Mouse (Mus musculus) heart, embryonic 15.5 days (tissue): ENCODE measurements around the gene Pigw. TPM values are rescaled to one million over a fixed set of nuclear protein-coding genes. Genes with fewer than 3 reads are reported as not detected.
A peak's percentile ranks its signal among the peaks of the same experiment; 100 is the strongest.

Source experiments
- ATAC-seq: fragments of 200-750 bp; cut with Nextera tagmentation; replicated peaks from 2 replicates; pipeline ENCODE4 v1.8.0; 2017; ENCODE audit warnings: low read depth, moderate TSS enrichment; ENCODE audit not compliant: insufficient number of reproducible peaks, insufficient read depth, low FRiP score
- H3K27ac ChIP-seq: fragments of 300-500 bp; sonication (generic); 2 replicates; pipeline ENCODE4 v1.5.1; 2015; ENCODE audit warnings: mild to moderate bottlenecking, inconsistent platforms
- H3K27me3 ChIP-seq: fragments of 300-500 bp; sonication (generic); 2 replicates; pipeline ENCODE4 v1.6.1; 2015; ENCODE audit warnings: inconsistent platforms
- H3K36me3 ChIP-seq: fragments of 300-500 bp; sonication (generic); 2 replicates; pipeline ENCODE4 v1.6.1; 2015; ENCODE audit warnings: mild to moderate bottlenecking, inconsistent platforms
- H3K4me1 ChIP-seq: fragments of 300-500 bp; sonication (generic); replicated peaks from 2 replicates; pipeline ENCODE4 v1.6.1; 2015; ENCODE audit warnings: inconsistent platforms
- H3K4me2 ChIP-seq: fragments of 300-500 bp; sonication (generic); 2 replicates; pipeline ENCODE4 v1.6.1; 2015; ENCODE audit warnings: inconsistent platforms, mild to moderate bottlenecking, moderate library complexity
- H3K4me3 ChIP-seq: fragments of 300-500 bp; sonication (generic); 2 replicates; pipeline ENCODE4 v1.5.1; 2015; ENCODE audit warnings: mild to moderate bottlenecking, inconsistent platforms
- H3K9ac ChIP-seq: fragments of 300-500 bp; sonication (generic); 2 replicates; pipeline ENCODE4 v1.6.1; 2015; ENCODE audit warnings: mild to moderate bottlenecking, inconsistent platforms
- H3K9me3 ChIP-seq: fragments of 300-500 bp; sonication (generic); replicated peaks from 2 replicates; pipeline ENCODE4 v1.6.1; 2016; ENCODE audit warnings: inconsistent platforms
- WGBS: fragments of 180-500 bp; shearing (Covaris S2); methylation state at CpG from one replicate; pipeline ENCODE4 v1.1.7; 2015; ENCODE audit warnings: mixed read lengths; 5-methylcytosine and 5-hydroxymethylcytosine counted together
- polyA plus RNA-seq: library from polyadenylated mRNA; unstranded; fragments of >200 nt; fragmentation: Nextera tagmentation; extraction: Ambion mirVana; gene quantifications from 2 replicates; pipeline ENCODE4 v1.2.1, GENCODE M21; 2015

Pigw gene
- polyA plus RNA-seq, 1 experiment from 2014 or later, result 2.4 TPM

GRCm38 (mm10) chr11:84904597-84905144 is 24.6 kb upstream of the Pigw start:
- Histone ChIP-seq H3K4me3 (no peak overlapping the region), H3K9ac (no peak overlapping the region), H3K4me2 (no peak overlapping the region)

DNA sequence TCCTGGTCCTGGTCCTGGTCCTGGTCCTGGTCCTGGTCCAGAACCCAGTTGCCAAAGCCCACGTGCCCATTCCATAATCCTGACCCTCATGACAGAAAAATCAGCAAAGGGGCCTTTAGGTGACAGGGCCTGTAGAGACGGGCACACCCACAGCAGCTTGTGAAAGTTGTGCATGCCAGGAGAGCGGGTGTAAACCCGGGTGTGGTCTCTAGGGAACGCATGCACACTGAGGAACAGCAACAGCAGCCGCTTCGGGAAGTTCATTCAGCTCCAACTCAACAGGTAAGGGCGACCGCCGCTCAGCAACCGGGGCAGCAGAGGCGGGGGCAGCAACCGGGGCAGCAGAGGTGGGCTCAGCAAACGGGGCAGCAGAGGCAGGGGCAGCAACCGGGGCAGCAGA is 13.0 kb upstream of the Pigw start:
- Histone ChIP-seq H3K27me3 (no peaks in the 10 kb centered on the region), H3K9ac (no peak overlapping the region), H3K36me3 (peaks cover 61% of the 10 kb centered on the region), H3K4me3 (no peak overlapping the region), H3K4me1 (no peaks in the 10 kb centered on the region), H3K4me2 (no peak overlapping the region), H3K9me3 (no peaks in the 10 kb centered on the region), H3K27ac (no peak overlapping the region)
- 86% methylated on average over 15 of the region's 15 CpGs for WGBS
- ATAC-seq, result no peak

More at GRCm38 (mm10) chr11:84904597-84905144, 24.6 kb upstream of the Pigw start:
- 81% methylated on average over 9 of the region's 9 CpGs for WGBS
- no peak overlapping the region for H3K27ac ChIP-seq
- peaks cover 90% of the 10 kb centered on the region for H3K36me3 ChIP-seq
- H3K4me1 ChIP-seq, result no peaks in the 10 kb centered on the region
- H3K9me3 ChIP-seq, result no peaks in the 10 kb centered on the region
- ATAC-seq, result no peak
- H3K27me3 ChIP-seq, result no peaks in the 10 kb centered on the region

DNA sequence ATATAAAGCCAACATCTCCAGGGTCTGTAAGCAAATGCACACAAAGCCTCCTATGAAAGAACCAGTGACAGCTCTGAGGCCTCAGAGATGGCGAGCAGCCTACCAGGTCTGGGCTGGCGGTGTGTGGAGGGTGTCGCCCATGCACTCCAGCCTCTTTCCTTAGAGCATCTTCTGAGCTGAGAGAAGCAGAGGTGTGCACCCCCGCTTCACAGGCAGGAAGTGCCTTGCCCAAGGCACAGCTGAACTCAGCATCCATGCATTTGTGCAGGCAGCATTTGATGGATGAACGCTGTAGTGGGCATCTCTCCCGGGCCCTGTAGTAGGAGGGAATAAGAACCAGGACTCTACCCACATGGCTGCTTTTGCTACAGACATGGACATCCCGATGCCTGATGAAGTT is 11.6 kb upstream of the Pigw start:
- no peak for ATAC-seq
- no peaks in the 10 kb centered on the region for H3K4me1 ChIP-seq
- 86% methylated on average over 7 of the region's 7 CpGs for WGBS
- no peaks in the 10 kb centered on the region for H3K9me3 ChIP-seq
- H3K4me2 ChIP-seq, result no peak overlapping the region
- no peak overlapping the region for H3K4me3 ChIP-seq
- H3K27ac ChIP-seq, result no peak overlapping the region
- peaks cover 57% of the 10 kb centered on the region for H3K36me3 ChIP-seq
- no peaks in the 10 kb centered on the region for H3K27me3 ChIP-seq
- H3K9ac ChIP-seq, result no peak overlapping the region

DNA sequence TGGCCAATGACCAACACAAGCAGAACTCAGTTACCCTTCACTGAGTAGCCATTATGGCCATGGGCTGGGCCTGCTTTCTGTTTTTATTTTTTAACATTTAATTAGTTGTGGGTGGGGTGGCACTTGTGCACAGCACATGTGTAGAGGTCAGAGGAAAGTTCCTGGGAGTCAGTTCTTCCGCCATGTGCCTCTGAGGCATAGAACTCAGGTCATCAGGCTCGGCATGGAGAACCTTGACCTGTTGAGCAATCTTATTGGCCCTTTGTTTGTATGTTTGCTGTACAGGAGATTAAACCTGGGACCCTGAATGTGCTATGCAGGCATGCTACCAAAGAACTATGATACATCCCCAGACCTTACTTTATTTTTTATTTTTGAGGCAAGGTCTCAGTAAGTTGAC is 9.4 kb upstream of the Pigw start:
- no peak for ATAC-seq
- peaks cover 64% of the 10 kb centered on the region for H3K36me3 ChIP-seq
- no peaks in the 10 kb centered on the region for H3K27me3 ChIP-seq
- no peak overlapping the region for H3K27ac ChIP-seq
- no peak overlapping the region for H3K4me2 ChIP-seq
- H3K9ac ChIP-seq, result no peak overlapping the region
- H3K4me1 ChIP-seq, result no peaks in the 10 kb centered on the region
- 89% methylated on average over 2 of the region's 2 CpGs for WGBS
- H3K9me3 ChIP-seq, result no peaks in the 10 kb centered on the region
- no peak overlapping the region for H3K4me3 ChIP-seq

- Histone ChIP-seq H3K4me2 (no peak overlapping the region), H3K27me3 (no peaks in the 10 kb centered on the region), H3K27ac (no peak overlapping the region), H3K9me3 (no peaks in the 10 kb centered on the region), H3K4me1 (no peaks in the 10 kb centered on the region), H3K4me3 (no peak overlapping the region), H3K36me3 (peaks cover 69% of the 10 kb centered on the region), H3K9ac (no peak overlapping the region)
- WGBS, result 97% methylated on average over 8 of the region's 8 CpGs
- no peak; the same call in 1 of the 2 replicates for ATAC-seq
Observed at GRCm38 (mm10) chr11:84888025-84888424, 7.9 kb upstream of the Pigw start.

GRCm38 (mm10) chr11:84886767-84887511 is 6.9 kb upstream of the Pigw start:
- Histone ChIP-seq H3K9me3 (no peaks in the 10 kb centered on the region), H3K4me3 (no peak overlapping the region), H3K36me3 (peaks cover 59% of the 10 kb centered on the region), H3K9ac (no peak overlapping the region), H3K4me1 (no peaks in the 10 kb centered on the region), H3K4me2 (no peak overlapping the region), H3K27ac (no peak overlapping the region), H3K27me3 (no peaks in the 10 kb centered on the region)
- no peak for ATAC-seq
- WGBS, result 89% methylated on average over 11 of the region's 11 CpGs

DNA sequence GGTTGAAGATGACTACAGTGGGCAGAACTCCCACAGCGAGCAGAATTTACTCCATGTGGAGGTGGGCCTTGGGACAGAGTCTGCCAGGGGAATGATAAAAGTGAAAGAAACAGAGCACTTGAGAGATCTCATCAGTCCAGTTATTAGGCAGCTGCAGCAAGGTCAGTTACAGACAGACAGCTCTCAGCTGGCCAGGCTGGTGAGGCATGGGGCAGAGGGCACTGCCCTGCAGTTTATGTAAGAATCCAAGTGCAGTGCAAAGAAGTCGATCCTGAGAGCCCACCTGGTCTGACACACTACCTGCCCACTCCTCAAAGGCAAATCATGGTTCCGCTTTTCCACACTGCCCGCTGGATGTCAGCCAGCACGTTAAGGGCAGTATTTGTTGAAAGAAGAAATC is 6.2 kb upstream of the Pigw start:
- whole genome bisulfite sequencing, result 91% methylated on average over 5 of the region's 5 CpGs
- no peaks in the 10 kb centered on the region for H3K27me3 ChIP-seq
- no peak overlapping the region for H3K9ac ChIP-seq
- no peak overlapping the region for H3K27ac ChIP-seq
- H3K4me1 ChIP-seq, result peaks cover 3% of the 10 kb centered on the region
- H3K4me2 ChIP-seq, result no peak overlapping the region
- ATAC-seq, result no peak
- H3K36me3 ChIP-seq, result peaks cover 52% of the 10 kb centered on the region
- H3K4me3 ChIP-seq, result no peak overlapping the region
- no peaks in the 10 kb centered on the region for H3K9me3 ChIP-seq

- Histone ChIP-seq H3K9me3 (no peaks in the 10 kb centered on the region), H3K27ac (no peak overlapping the region), H3K4me3 (no peak overlapping the region), H3K27me3 (no peaks in the 10 kb centered on the region), H3K4me1 (peaks cover 8% of the 10 kb centered on the region), H3K4me2 (no peak overlapping the region), H3K36me3 (peaks cover 52% of the 10 kb centered on the region), H3K9ac (no peak overlapping the region)
- 84% methylated on average over 4 of the region's 4 CpGs for WGBS
- ATAC-seq, result no peak
Observed at GRCm38 (mm10) chr11:84885238-84885637, 5.2 kb upstream of the Pigw start.

GRCm38 (mm10) chr11:84882346-84882745 is 2.3 kb upstream of the Pigw start:
- Histone ChIP-seq H3K9me3 (no peaks in the 10 kb centered on the region), H3K9ac (no peak overlapping the region), H3K27me3 (no peaks in the 10 kb centered on the region), H3K4me3 (no peak overlapping the region), H3K4me2 (no peak overlapping the region), H3K36me3 (peaks cover 33% of the 10 kb centered on the region), H3K4me1 (peaks cover 17% of the 10 kb centered on the region), H3K27ac (no peak overlapping the region)
- no peak for ATAC-seq
- 85% methylated on average over 7 of the region's 7 CpGs for WGBS

- H3K27ac ChIP-seq, result peak overlapping the region; percentile 97
- no peak for ATAC-seq
- WGBS, result 53% methylated on average over 9 of the region's 9 CpGs
- H3K4me3 ChIP-seq, result peak overlapping the region; percentile 97
- peak overlapping the region; percentile 85 for H3K9ac ChIP-seq
- H3K36me3 ChIP-seq, result peaks cover 28% of the 10 kb centered on the region
- H3K4me2 ChIP-seq, result peak overlapping the region; percentile 98
- no peaks in the 10 kb centered on the region for H3K9me3 ChIP-seq
- no peaks in the 10 kb centered on the region for H3K27me3 ChIP-seq
- peaks cover 17% of the 10 kb centered on the region for H3K4me1 ChIP-seq
Observed at GRCm38 (mm10) chr11:84880971-84881370, 886 bp upstream of the Pigw start.

GRCm38 (mm10) chr11:84880465-84880961 is 428 bp upstream of the Pigw start:
- peak; percentile 54 for ATAC-seq
- H3K4me2 ChIP-seq, result peak overlapping the region; percentile 98
- H3K36me3 ChIP-seq, result peaks cover 25% of the 10 kb centered on the region
- no peaks in the 10 kb centered on the region for H3K9me3 ChIP-seq
- no peaks in the 10 kb centered on the region for H3K27me3 ChIP-seq
- H3K27ac ChIP-seq, result peak overlapping the region; percentile 97
- peak overlapping the region; percentile 97 for H3K4me3 ChIP-seq
- peaks cover 17% of the 10 kb centered on the region for H3K4me1 ChIP-seq
- peak overlapping the region; percentile 85 for H3K9ac ChIP-seq
- WGBS, result 0% methylated on average over 24 of the region's 24 CpGs
